Mouse (Mus musculus) E14TG2a.4 (cell line): ENCODE results near the gene Zbtb7a.
A peak's percentile ranks its signal among the peaks of the same experiment; 100 is the strongest.

Source experiments
- H3K27me3 ChIP-seq: 2 replicates; pipeline ENCODE4 v1.6.1; 2014; ENCODE audit warnings: low read length, control low read depth; ENCODE audit not compliant: insufficient read depth
- H3K36me3 ChIP-seq: 2 replicates; pipeline ENCODE4 v1.6.1; 2014; ENCODE audit warnings: low read length, control low read depth; ENCODE audit not compliant: insufficient read depth
- H3K4me1 ChIP-seq: replicated peaks from 2 replicates; pipeline ENCODE4 v1.6.1; 2014; ENCODE audit warnings: low read depth, low read length, control low read depth
- H3K4me3 ChIP-seq: replicated peaks from 2 replicates; pipeline ENCODE4 v1.5.1; 2014; ENCODE audit warnings: mild to moderate bottlenecking, low read length
- H3K9me3 ChIP-seq: 2 replicates; pipeline ENCODE4 v1.6.1; 2014; ENCODE audit warnings: low read length, control low read depth
- CTCF ChIP-seq: conservative IDR thresholded peaks from 2 replicates; pipeline ENCODE4 v1.5.1; 2014; ENCODE audit warnings: low read length
- NANOG ChIP-seq: IDR thresholded peaks from 2 replicates; pipeline ENCODE4 v1.6.1; 2014; ENCODE audit warnings: borderline replicate concordance, low read length, mixed read lengths
- POU5F1 ChIP-seq: IDR thresholded peaks from 2 replicates; pipeline ENCODE4 v1.6.1; 2014; ENCODE audit warnings: low read length, borderline replicate concordance

The Zbtb7a gene

GRCm38 (mm10) chr10:81112946-81113345 is 22.1 kb upstream of the Zbtb7a start:
- peaks cover 95% of the 10 kb centered on the region for H3K36me3 ChIP-seq
- no peak overlapping the region for H3K4me3 ChIP-seq
- no peaks in the 10 kb centered on the region for H3K27me3 ChIP-seq
- H3K9me3 ChIP-seq, result no peaks in the 10 kb centered on the region
- H3K4me1 ChIP-seq, result peaks cover 85% of the 10 kb centered on the region
- TF ChIP-seq POU5F1, result no peak
- no peak for TF ChIP-seq NANOG
- TF ChIP-seq CTCF, result no peak

GRCm38 (mm10) chr10:81119625-81120024 is 15.4 kb upstream of the Zbtb7a start:
- Histone ChIP-seq H3K9me3 (no peaks in the 10 kb centered on the region), H3K4me3 (no peak overlapping the region), H3K27me3 (no peaks in the 10 kb centered on the region), H3K36me3 (peaks cover 98% of the 10 kb centered on the region), H3K4me1 (peaks cover 88% of the 10 kb centered on the region)
- TF ChIP-seq POU5F1 (no peak), NANOG (no peak), CTCF (no peak)

GRCm38 (mm10) chr10:81120650-81121049 is 14.4 kb upstream of the Zbtb7a start:
- Histone ChIP-seq H3K27me3 (no peaks in the 10 kb centered on the region), H3K36me3 (peaks cover 98% of the 10 kb centered on the region), H3K9me3 (no peaks in the 10 kb centered on the region), H3K4me3 (no peak overlapping the region), H3K4me1 (peaks cover 78% of the 10 kb centered on the region)
- TF ChIP-seq CTCF (no peak), POU5F1 (no peak), NANOG (no peak)

DNA sequence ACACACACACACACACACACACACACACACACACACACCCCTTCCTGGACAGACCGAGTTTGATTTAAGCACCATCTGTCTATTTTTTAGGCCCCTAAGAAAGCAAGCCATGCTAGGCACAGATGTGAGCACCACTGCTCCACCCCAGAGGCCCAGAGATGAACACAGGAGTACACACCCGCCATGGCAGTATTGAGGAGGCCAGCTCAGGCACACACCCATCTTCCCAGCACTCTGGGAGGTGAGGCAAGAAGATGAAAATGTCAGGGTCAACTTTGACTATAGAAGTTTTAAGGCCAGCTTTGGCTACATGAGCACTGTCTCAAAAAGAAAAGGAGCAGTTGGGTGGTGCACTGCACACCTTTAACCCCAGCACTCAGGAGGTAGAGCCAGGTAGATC is 12.1 kb upstream of the Zbtb7a start:
- Histone ChIP-seq H3K27me3 (no peaks in the 10 kb centered on the region), H3K36me3 (peaks cover 80% of the 10 kb centered on the region), H3K9me3 (no peaks in the 10 kb centered on the region), H3K4me3 (no peak overlapping the region), H3K4me1 (peaks cover 73% of the 10 kb centered on the region)
- no peak for TF ChIP-seq CTCF
- no peak for TF ChIP-seq NANOG
- TF ChIP-seq POU5F1, result no peak

DNA sequence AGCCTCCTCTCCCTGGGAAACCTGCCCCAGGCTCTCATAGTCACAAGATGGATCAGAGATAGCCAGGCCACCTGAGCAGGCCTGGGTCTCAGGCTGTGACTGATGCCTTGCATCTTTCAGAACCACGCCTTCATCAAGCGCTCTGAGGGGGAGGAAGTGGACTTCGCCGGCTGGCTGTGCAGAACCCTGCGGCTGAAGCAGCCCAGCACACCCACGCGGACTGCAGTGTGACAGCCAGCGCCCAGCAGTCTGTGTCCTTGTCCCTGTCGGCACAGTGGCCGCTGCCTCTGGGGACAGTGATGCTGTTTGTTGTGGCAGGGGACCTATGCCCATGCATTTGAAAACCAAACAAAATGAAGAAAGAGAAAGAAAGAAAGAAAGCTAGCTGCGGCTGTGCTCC is 11.5 kb upstream of the Zbtb7a start:
- H3K4me3 ChIP-seq, result no peak overlapping the region
- TF ChIP-seq POU5F1 (no peak), CTCF (no peak), NANOG (no peak)
- H3K36me3 ChIP-seq, result peaks cover 74% of the 10 kb centered on the region
- peaks cover 76% of the 10 kb centered on the region for H3K4me1 ChIP-seq
- H3K27me3 ChIP-seq, result no peaks in the 10 kb centered on the region
- no peaks in the 10 kb centered on the region for H3K9me3 ChIP-seq

DNA sequence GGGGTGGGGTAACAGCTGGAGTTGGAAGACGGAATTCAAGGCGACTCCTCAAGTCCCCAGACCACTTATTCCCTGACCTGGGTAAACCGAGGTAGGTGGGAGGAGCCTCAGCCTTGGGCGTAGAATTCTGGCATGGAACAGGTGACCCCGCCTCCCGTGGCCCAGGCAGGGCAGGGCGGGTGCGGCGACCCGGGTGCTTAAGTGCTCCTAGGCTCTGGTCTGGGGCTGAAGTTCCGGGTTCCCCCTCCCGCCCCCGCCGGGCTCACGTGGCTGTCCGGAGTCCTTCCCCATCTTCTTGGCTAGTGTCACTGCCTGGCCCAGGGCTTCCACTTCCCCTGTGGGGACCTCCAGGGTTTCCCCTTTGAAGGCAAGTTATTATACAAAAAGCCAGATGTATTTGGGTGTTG is 836 bp upstream of the Zbtb7a start:
- Histone ChIP-seq H3K27me3 (peaks cover 5% of the 10 kb centered on the region; the same call in 1 of the 2 replicates), H3K36me3 (no peaks in the 10 kb centered on the region), H3K4me1 (peaks cover 57% of the 10 kb centered on the region), H3K4me3 (peak overlapping the region; percentile 97), H3K9me3 (no peaks in the 10 kb centered on the region)
- TF ChIP-seq NANOG (no peak), CTCF (no peak), POU5F1 (no peak)

DNA sequence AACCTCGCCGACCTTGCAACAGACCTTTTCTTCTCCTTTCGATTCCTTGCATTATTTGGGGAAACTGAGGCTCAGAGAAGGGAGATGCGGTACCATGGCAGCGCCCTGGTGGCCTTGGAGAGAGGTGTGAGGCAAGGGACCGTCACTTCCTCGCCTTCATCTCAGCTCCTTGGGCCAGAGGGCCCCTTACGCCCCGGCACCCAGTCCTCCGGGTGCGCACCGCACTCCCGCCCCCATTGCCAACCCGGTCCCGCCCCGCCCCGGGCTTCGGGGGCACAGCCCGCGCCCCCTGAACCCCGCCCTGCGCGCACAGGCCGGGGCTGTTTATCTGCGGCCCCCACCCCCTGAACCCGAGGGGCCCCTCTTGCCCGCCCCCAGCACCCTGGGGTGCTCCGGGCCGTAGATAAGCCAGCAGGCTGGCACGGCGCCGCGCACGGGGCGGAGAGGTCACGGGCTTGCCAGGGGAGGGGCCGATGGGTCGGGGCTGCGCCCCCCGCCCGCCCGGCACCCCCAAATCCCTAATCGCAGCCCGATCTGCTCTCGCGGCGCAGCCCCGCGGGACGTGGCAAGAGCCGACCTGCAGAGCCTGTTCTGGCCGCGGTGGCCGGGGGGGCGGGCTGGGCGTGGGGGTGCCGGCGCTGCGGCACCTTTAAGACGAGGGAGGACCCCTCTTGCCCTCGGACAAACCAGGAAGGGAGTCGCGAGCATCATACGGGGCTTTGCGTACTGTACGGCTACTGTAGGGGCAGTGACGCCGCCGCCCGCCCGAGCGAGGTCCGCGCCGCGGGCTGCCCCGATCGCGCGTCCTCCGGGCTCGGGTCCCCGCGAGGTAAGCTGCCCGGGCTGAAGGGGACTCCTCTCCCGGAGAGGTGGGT is 1.0 kb downstream of the Zbtb7a start:
- peaks cover 5% of the 10 kb centered on the region; the same call in 1 of the 2 replicates for H3K27me3 ChIP-seq
- H3K9me3 ChIP-seq, result no peaks in the 10 kb centered on the region
- no peaks in the 10 kb centered on the region for H3K36me3 ChIP-seq
- peaks cover 58% of the 10 kb centered on the region for H3K4me1 ChIP-seq
- peak overlapping the region; percentile 97 for H3K4me3 ChIP-seq
- TF ChIP-seq CTCF, result no peak
- no peak for TF ChIP-seq NANOG
- TF ChIP-seq POU5F1, result no peak

- no peaks in the 10 kb centered on the region for H3K36me3 ChIP-seq
- TF ChIP-seq NANOG, result no peak
- no peak for TF ChIP-seq POU5F1
- no peak for TF ChIP-seq CTCF
- H3K4me3 ChIP-seq, result peak overlapping the region; percentile 97
- H3K27me3 ChIP-seq, result peaks cover 5% of the 10 kb centered on the region; the same call in 1 of the 2 replicates
- peaks cover 60% of the 10 kb centered on the region for H3K4me1 ChIP-seq
- no peaks in the 10 kb centered on the region for H3K9me3 ChIP-seq
These were observed 1.7 kb downstream of the Zbtb7a start for GRCm38 (mm10) chr10:81136706-81137231.
